Mouse (Mus musculus): Measurements from ENCODE around the gene Ankrd42. TPM values are rescaled to one million over a fixed set of nuclear protein-coding genes. Genes with fewer than 3 reads are reported as not detected.

Gene Ankrd42
- total and polyA plus RNA-seq, 3 experiments = 0.43 to 2.2 (median 0.66) TPM

GRCm38 (mm10) chr7:92666274-92666820 lies 29.4 kb upstream of the Ankrd42 start:
- H3K4me1 ChIP-seq (ENCODE audit: insufficient read depth, low read depth, low read length) = peaks cover 25% of the 10 kb centered on the region
- DNase-seq (ENCODE audit: low spot score) = no peak
- peaks cover 28% of the 10 kb centered on the region for H3K36me3 ChIP-seq (replicated peaks)
- H3K9me3 ChIP-seq (replicated peaks) = no peaks in the 10 kb centered on the region
- H3K27me3 ChIP-seq (ENCODE audit: insufficient read depth, low read length) = no peaks in the 10 kb centered on the region
- no peak for ATAC-seq (ENCODE audit: extremely low read depth, insufficient number of reproducible peaks, low FRiP score, poor library complexity, severe bottlenecking)
- H3K4me3 ChIP-seq (ENCODE audit: low read depth, low read length) = peak overlapping the region; percentile 44; the same call in 1 of the 2 replicates
- TF ChIP-seq POLR2AphosphoS5 (IDR thresholded peaks at IDR 0.05; ENCODE audit: insufficient replicate concordance, low read depth, low read length) (0 out of 2 replicates have a peak, but pooled peaks have one; percentile 46), CTCF (IDR thresholded peaks at IDR 0.05; ENCODE audit: low read depth, low read length) (no peak), GATA2 (IDR thresholded peaks at IDR 0.05; ENCODE audit: borderline replicate concordance, low read depth, low read length) (no peak), TAL1 (conservative IDR thresholded peaks at IDR 0.05; ENCODE audit: low read depth, low read length) (no peak), GATA1 (IDR thresholded peaks at IDR 0.05; ENCODE audit: borderline replicate concordance, low read length) (no peak)

GRCm38 (mm10) chr7:92658050-92658449 lies 21.1 kb upstream of the Ankrd42 start:
- peaks cover 26% of the 10 kb centered on the region for H3K4me1 ChIP-seq (ENCODE audit: insufficient read depth, low read depth, low read length)
- H3K4me3 ChIP-seq (ENCODE audit: low read depth, low read length) = no peak overlapping the region
- DNase-seq (ENCODE audit: low spot score) (no peak), ATAC-seq (ENCODE audit: extremely low read depth, insufficient number of reproducible peaks, low FRiP score, poor library complexity, severe bottlenecking) (no peak)
- H3K27me3 ChIP-seq (ENCODE audit: insufficient read depth, low read length) = no peaks in the 10 kb centered on the region
- TF ChIP-seq GATA1 (IDR thresholded peaks at IDR 0.05; ENCODE audit: borderline replicate concordance, low read length) (no peak), POLR2AphosphoS5 (IDR thresholded peaks at IDR 0.05; ENCODE audit: insufficient replicate concordance, low read depth, low read length) (no peak), GATA2 (IDR thresholded peaks at IDR 0.05; ENCODE audit: borderline replicate concordance, low read depth, low read length) (no peak), CTCF (IDR thresholded peaks at IDR 0.05; ENCODE audit: low read depth, low read length) (no peak), TAL1 (conservative IDR thresholded peaks at IDR 0.05; ENCODE audit: low read depth, low read length) (no peak)
- H3K9me3 ChIP-seq (replicated peaks) = no peaks in the 10 kb centered on the region
- peaks cover 77% of the 10 kb centered on the region for H3K36me3 ChIP-seq (replicated peaks)

- ATAC-seq (ENCODE audit: extremely low read depth, insufficient number of reproducible peaks, low FRiP score, poor library complexity, severe bottlenecking) = no peak
- H3K4me3 ChIP-seq (ENCODE audit: low read depth, low read length) = no peak overlapping the region; the same call in 1 of the 2 replicates
- peaks cover 73% of the 10 kb centered on the region for H3K36me3 ChIP-seq (replicated peaks)
- no peaks in the 10 kb centered on the region for H3K9me3 ChIP-seq (replicated peaks)
- peaks cover 28% of the 10 kb centered on the region for H3K4me1 ChIP-seq (ENCODE audit: insufficient read depth, low read depth, low read length)
- H3K27me3 ChIP-seq (ENCODE audit: insufficient read depth, low read length) = no peaks in the 10 kb centered on the region
- DNase-seq (ENCODE audit: low spot score) = no peak
- TF ChIP-seq GATA1 (IDR thresholded peaks at IDR 0.05; ENCODE audit: borderline replicate concordance, low read length) (no peak), TAL1 (conservative IDR thresholded peaks at IDR 0.05; ENCODE audit: low read depth, low read length) (no peak), GATA2 (IDR thresholded peaks at IDR 0.05; ENCODE audit: borderline replicate concordance, low read depth, low read length) (no peak), CTCF (IDR thresholded peaks at IDR 0.05; ENCODE audit: low read depth, low read length) (no peak), POLR2AphosphoS5 (IDR thresholded peaks at IDR 0.05; ENCODE audit: insufficient replicate concordance, low read depth, low read length) (no peak)
These were observed 19.4 kb upstream of the Ankrd42 start for GRCm38 (mm10) chr7:92656386-92656785.

GRCm38 (mm10) chr7:92653329-92653728 lies 16.4 kb upstream of the Ankrd42 start:
- Histone ChIP-seq H3K4me1 (ENCODE audit: insufficient read depth, low read depth, low read length) (peaks cover 28% of the 10 kb centered on the region), H3K27me3 (ENCODE audit: insufficient read depth, low read length) (no peaks in the 10 kb centered on the region), H3K36me3 (replicated peaks) (peaks cover 63% of the 10 kb centered on the region), H3K4me3 (ENCODE audit: low read depth, low read length) (no peak overlapping the region), H3K9me3 (replicated peaks) (no peaks in the 10 kb centered on the region)
- no peak for ATAC-seq (ENCODE audit: extremely low read depth, insufficient number of reproducible peaks, low FRiP score, poor library complexity, severe bottlenecking)
- DNase-seq (ENCODE audit: low spot score) = no peak
- TF ChIP-seq GATA2 (IDR thresholded peaks at IDR 0.05; ENCODE audit: borderline replicate concordance, low read depth, low read length) (no peak), TAL1 (conservative IDR thresholded peaks at IDR 0.05; ENCODE audit: low read depth, low read length) (no peak), CTCF (IDR thresholded peaks at IDR 0.05; ENCODE audit: low read depth, low read length) (no peak), GATA1 (IDR thresholded peaks at IDR 0.05; ENCODE audit: borderline replicate concordance, low read length) (no peak), POLR2AphosphoS5 (IDR thresholded peaks at IDR 0.05; ENCODE audit: insufficient replicate concordance, low read depth, low read length) (no peak)

- peaks cover 7% of the 10 kb centered on the region; the same call in 1 of the 2 replicates for H3K4me1 ChIP-seq (ENCODE audit: insufficient read depth, low read depth, low read length)
- no peak for TF ChIP-seq POLR2AphosphoS5 (IDR thresholded peaks at IDR 0.05; ENCODE audit: insufficient replicate concordance, low read depth, low read length)
- DNase-seq (ENCODE audit: low spot score) = no peak
- H3K36me3 ChIP-seq (replicated peaks) = peaks cover 55% of the 10 kb centered on the region
- H3K9me3 ChIP-seq (replicated peaks) = no peaks in the 10 kb centered on the region
- ATAC-seq (ENCODE audit: extremely low read depth, insufficient number of reproducible peaks, low FRiP score, poor library complexity, severe bottlenecking) = no peak
- H3K4me3 ChIP-seq (ENCODE audit: low read depth, low read length) = no peak overlapping the region
- H3K27me3 ChIP-seq (ENCODE audit: insufficient read depth, low read length) = no peaks in the 10 kb centered on the region
These were observed 10.8 kb upstream of the Ankrd42 start for GRCm38 (mm10) chr7:92647790-92648189.

- ATAC-seq (ENCODE audit: extremely low read depth, insufficient number of reproducible peaks, low FRiP score, poor library complexity, severe bottlenecking) = no peak
- Histone ChIP-seq H3K9me3 (replicated peaks) (no peaks in the 10 kb centered on the region), H3K36me3 (replicated peaks) (peaks cover 50% of the 10 kb centered on the region), H3K27me3 (ENCODE audit: insufficient read depth, low read length) (no peaks in the 10 kb centered on the region), H3K4me1 (ENCODE audit: insufficient read depth, low read depth, low read length) (peaks cover 21% of the 10 kb centered on the region; the same call in 1 of the 2 replicates), H3K4me3 (ENCODE audit: low read depth, low read length) (no peak overlapping the region)
- no peak for TF ChIP-seq GATA1 (IDR thresholded peaks at IDR 0.05; ENCODE audit: borderline replicate concordance, low read length)
- no peak for DNase-seq (ENCODE audit: low spot score)
These were observed 5.4 kb upstream of the Ankrd42 start for GRCm38 (mm10) chr7:92642358-92642757.

GRCm38 (mm10) chr7:92638050-92638449 lies 1.1 kb upstream of the Ankrd42 start:
- TF ChIP-seq GATA2 (IDR thresholded peaks at IDR 0.05; ENCODE audit: borderline replicate concordance, low read depth, low read length) (no peak), GATA1 (IDR thresholded peaks at IDR 0.05; ENCODE audit: borderline replicate concordance, low read length) (no peak), CTCF (IDR thresholded peaks at IDR 0.05; ENCODE audit: low read depth, low read length) (no peak), POLR2AphosphoS5 (IDR thresholded peaks at IDR 0.05; ENCODE audit: insufficient replicate concordance, low read depth, low read length) (no peak), TAL1 (conservative IDR thresholded peaks at IDR 0.05; ENCODE audit: low read depth, low read length) (no peak)
- peaks cover 13% of the 10 kb centered on the region for H3K27me3 ChIP-seq (ENCODE audit: insufficient read depth, low read length)
- H3K9me3 ChIP-seq (replicated peaks) = no peaks in the 10 kb centered on the region
- H3K4me3 ChIP-seq (ENCODE audit: low read depth, low read length) = peak overlapping the region; percentile 84
- peaks cover 28% of the 10 kb centered on the region for H3K36me3 ChIP-seq (replicated peaks)
- ATAC-seq (ENCODE audit: extremely low read depth, insufficient number of reproducible peaks, low FRiP score, poor library complexity, severe bottlenecking) = no peak
- DNase-seq (ENCODE audit: low spot score) = no peak
- H3K4me1 ChIP-seq (ENCODE audit: insufficient read depth, low read depth, low read length) = peaks cover 33% of the 10 kb centered on the region

All from G1E (cell line).